Mouse (Mus musculus): ENCODE measurements around the gene Pkp4. TPM values are rescaled to one million over a fixed set of nuclear protein-coding genes. Genes with fewer than 3 reads are reported as not detected.

The Pkp4 gene
- total and polyA plus RNA-seq, 3 experiments, result not detected

- H3K36me3 ChIP-seq (ENCODE audit: control insufficient read depth in 1 of 2, insufficient read depth in 2 of 2, low read length in 2 of 2), result no peaks in the 10 kb centered on the region
- H3K27me3 ChIP-seq (ENCODE audit: control insufficient read depth in 1 of 2, insufficient read depth in 2 of 2, low read length in 2 of 2), result no peaks in the 10 kb centered on the region
- H3K4me1 ChIP-seq (ENCODE audit: control insufficient read depth in 1 of 2, insufficient read depth in 2 of 2, low read length in 2 of 2), result no peaks in the 10 kb centered on the region
- no peak for DNase-seq (ENCODE audit: low read depth, low spot score)
- no peak overlapping the region for H3K27ac ChIP-seq (ENCODE audit: control insufficient read depth, low read depth, low read length)
- H3K9me3 ChIP-seq (replicated peaks; ENCODE audit: insufficient read depth, low read length), result no peaks in the 10 kb centered on the region
- TF ChIP-seq E2F4 (IDR thresholded peaks at IDR 0.05; ENCODE audit: borderline replicate concordance, low read depth, low read length) (no peak), UBTF (IDR thresholded peaks at IDR 0.05; ENCODE audit: borderline replicate concordance, insufficient read depth, low read depth, low read length) (no peak), TCF12 (IDR thresholded peaks at IDR 0.05; ENCODE audit: low read depth, low read length) (no peak)
- no peak overlapping the region for H3K4me3 ChIP-seq (ENCODE audit: control insufficient read depth in 1 of 2, insufficient read depth in 1 of 2, low read depth in 2 of 2, low read length in 2 of 2)
- no peak overlapping the region for H3K9ac ChIP-seq (ENCODE audit: control insufficient read depth, low read depth, low read length, poor library complexity, severe bottlenecking)
- no peaks in the 10 kb centered on the region for H3K79me2 ChIP-seq (ENCODE audit: control insufficient read depth, insufficient read depth, low read length, poor library complexity)
These were observed 23.7 kb downstream of the Pkp4 start for GRCm38 (mm10) chr2:59184107-59185064.

- no peak overlapping the region for H3K27ac ChIP-seq (ENCODE audit: control insufficient read depth, low read depth, low read length)
- no peak overlapping the region for H3K4me3 ChIP-seq (ENCODE audit: control insufficient read depth in 1 of 2, insufficient read depth in 1 of 2, low read depth in 2 of 2, low read length in 2 of 2)
- no peaks in the 10 kb centered on the region for H3K9me3 ChIP-seq (replicated peaks; ENCODE audit: insufficient read depth, low read length)
- no peaks in the 10 kb centered on the region for H3K4me1 ChIP-seq (ENCODE audit: control insufficient read depth in 1 of 2, insufficient read depth in 2 of 2, low read length in 2 of 2)
- no peaks in the 10 kb centered on the region for H3K36me3 ChIP-seq (ENCODE audit: control insufficient read depth in 1 of 2, insufficient read depth in 2 of 2, low read length in 2 of 2)
- no peak for DNase-seq (ENCODE audit: low read depth, low spot score)
- no peak overlapping the region for H3K9ac ChIP-seq (ENCODE audit: control insufficient read depth, low read depth, low read length, poor library complexity, severe bottlenecking)
- no peaks in the 10 kb centered on the region for H3K27me3 ChIP-seq (ENCODE audit: control insufficient read depth in 1 of 2, insufficient read depth in 2 of 2, low read length in 2 of 2)
- no peaks in the 10 kb centered on the region for H3K79me2 ChIP-seq (ENCODE audit: control insufficient read depth, insufficient read depth, low read length, poor library complexity)
- TF ChIP-seq CTCF (IDR thresholded peaks at IDR 0.05 in 2 of 3, conservative IDR thresholded peaks at IDR 0.05 in 1 of 3; ENCODE audit: control insufficient read depth in 1 of 3, insufficient read depth in 1 of 3, low read depth in 2 of 3, low read length in 3 of 3, poor library complexity in 1 of 3, severe bottlenecking in 1 of 3), result no peak
- TF ChIP-seq MAX (IDR thresholded peaks at IDR 0.05; ENCODE audit: low read length), result no peak
- TF ChIP-seq MXI1 (IDR thresholded peaks at IDR 0.05; ENCODE audit: low read depth, low read length), result no peak
- TF ChIP-seq USF1 (IDR thresholded peaks at IDR 0.05; ENCODE audit: low read depth, low read length), result no peak
- TF ChIP-seq UBTF (IDR thresholded peaks at IDR 0.05; ENCODE audit: borderline replicate concordance, insufficient read depth, low read depth, low read length), result no peak
- no peak for TF ChIP-seq RCOR1 (IDR thresholded peaks at IDR 0.05; ENCODE audit: low read depth, low read length)
- TF ChIP-seq SIN3A (IDR thresholded peaks at IDR 0.05; ENCODE audit: low read length), result no peak
- no peak for TF ChIP-seq USF2 (IDR thresholded peaks at IDR 0.05; ENCODE audit: borderline replicate concordance in 1 of 2, insufficient read depth in 1 of 2, low read depth in 1 of 2, low read length in 2 of 2)
- TF ChIP-seq MAFK (IDR thresholded peaks at IDR 0.05; ENCODE audit: borderline replicate concordance, low read depth, low read length), result no peak
- no peak for TF ChIP-seq MYB (IDR thresholded peaks at IDR 0.05; ENCODE audit: low read depth, low read length)
- no peak for TF ChIP-seq HCFC1 (IDR thresholded peaks at IDR 0.05; ENCODE audit: low read depth, low read length)
- no peak for TF ChIP-seq BHLHE40 (IDR thresholded peaks at IDR 0.05; ENCODE audit: borderline replicate concordance, low read depth, low read length)
- TF ChIP-seq CHD2 (IDR thresholded peaks at IDR 0.05; ENCODE audit: low read length), result no peak
- TF ChIP-seq KAT2A (conservative IDR thresholded peaks at IDR 0.05; ENCODE audit: low read depth, low read length), result no peak
- TF ChIP-seq ELF1 (IDR thresholded peaks at IDR 0.05; ENCODE audit: low read depth, low read length), result no peak
- no peak for TF ChIP-seq TAL1 (IDR thresholded peaks at IDR 0.05; ENCODE audit: low read length)
- TF ChIP-seq SMC3 (IDR thresholded peaks at IDR 0.05; ENCODE audit: low read depth, low read length), result no peak
These were observed 25.5 kb downstream of the Pkp4 start for GRCm38 (mm10) chr2:59186122-59186521.
